Mouse (Mus musculus): ENCODE measurements around the gene Grk5.

DNA sequence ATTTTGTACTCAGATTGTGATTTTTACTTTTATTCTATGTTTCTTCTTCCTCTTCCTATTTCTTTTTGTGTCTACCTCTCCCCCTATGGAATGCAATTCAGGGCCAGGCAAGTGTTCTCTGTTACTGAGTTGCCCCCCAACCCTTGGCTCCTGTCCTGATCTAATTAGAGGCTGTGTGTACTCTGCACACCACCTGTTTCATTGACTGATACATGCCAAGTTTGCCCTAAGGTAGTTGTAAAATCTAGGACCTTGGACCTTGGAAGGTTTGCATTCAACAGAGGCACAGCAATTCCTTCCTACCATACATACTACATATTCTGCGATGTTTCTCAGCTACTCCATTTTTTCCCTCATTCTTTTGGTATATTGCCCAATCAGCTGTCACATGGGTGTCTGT lies 78.4 kb downstream of the Grk5 start:
- TF ChIP-seq CTCF (IDR thresholded peaks at IDR 0.05; ENCODE audit: low read depth, low read length), result no peak
- no peak for TF ChIP-seq POLR2AphosphoS5 (IDR thresholded peaks at IDR 0.05; ENCODE audit: insufficient replicate concordance, low read depth, low read length)
